Mouse (Mus musculus): Measurements from ENCODE around the gene Rps11. TPM values are rescaled to one million over a fixed set of nuclear protein-coding genes. Genes with fewer than 3 reads are reported as not detected.

Gene Rps11
- polyA plus RNA-seq, 1 experiment: 221 TPM

DNA sequence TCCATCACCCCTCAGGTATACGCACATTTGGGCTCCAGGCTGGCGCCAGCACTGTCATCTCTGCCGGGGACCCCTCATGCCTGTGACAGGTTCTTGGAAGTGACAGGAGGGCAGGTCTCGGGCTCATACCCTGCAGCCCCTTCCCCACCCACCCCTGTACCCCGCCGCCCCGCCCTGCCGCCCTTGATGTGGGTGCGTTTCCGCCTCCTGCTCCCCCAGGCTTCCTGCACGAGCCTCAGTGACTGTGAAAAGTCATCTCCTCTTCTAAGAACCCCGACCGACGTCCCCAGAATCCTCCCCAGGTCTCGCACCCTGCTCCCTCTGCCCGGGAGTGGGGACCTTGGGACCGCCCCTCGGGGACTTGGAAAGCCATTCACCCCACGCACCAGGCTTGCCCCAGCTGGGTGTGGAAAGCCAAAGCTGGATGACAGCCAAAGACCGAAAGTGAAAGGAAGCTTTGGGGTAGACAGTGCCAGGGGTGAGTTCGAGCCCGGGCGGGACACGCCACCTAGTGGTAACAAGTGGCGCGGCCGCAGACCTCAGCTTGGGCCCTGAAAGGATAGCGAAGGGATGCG lies 11.8 kb upstream of the Rps11 start, which contains the start of the genes Gm45713 and Flt3l:
TSS of gene Gm45713 (minus strand) at position 239 of the 575 bp plus-strand sequence.
TSS of gene Flt3l (minus strand) at position 440 of the 575 bp plus-strand sequence.
- DNase-seq: peak; percentile 93
- H3K4me1 ChIP-seq (ENCODE audit: control insufficient read depth, insufficient read depth, low read length): 0 out of 2 replicates have a peak, but pooled peaks cover 5% of the 10 kb centered on the region
- peak; percentile 76 for TF ChIP-seq CTCF (IDR thresholded peaks at IDR 0.05; ENCODE audit: insufficient read depth, low read length)
- TF ChIP-seq POLR2A (IDR thresholded peaks at IDR 0.05; ENCODE audit: borderline replicate concordance, extremely low read depth, low read depth, low read length): peak; percentile 63; the same call in 1 of the 2 replicates
- under 1% methylated on average over 29 of the region's 29 CpGs for WGBS
- peak within 1 kb of the TSS; percentile 78 for H3K4me3 ChIP-seq (replicated peaks; ENCODE audit: extremely low read depth, low read depth, low read length)

DNA sequence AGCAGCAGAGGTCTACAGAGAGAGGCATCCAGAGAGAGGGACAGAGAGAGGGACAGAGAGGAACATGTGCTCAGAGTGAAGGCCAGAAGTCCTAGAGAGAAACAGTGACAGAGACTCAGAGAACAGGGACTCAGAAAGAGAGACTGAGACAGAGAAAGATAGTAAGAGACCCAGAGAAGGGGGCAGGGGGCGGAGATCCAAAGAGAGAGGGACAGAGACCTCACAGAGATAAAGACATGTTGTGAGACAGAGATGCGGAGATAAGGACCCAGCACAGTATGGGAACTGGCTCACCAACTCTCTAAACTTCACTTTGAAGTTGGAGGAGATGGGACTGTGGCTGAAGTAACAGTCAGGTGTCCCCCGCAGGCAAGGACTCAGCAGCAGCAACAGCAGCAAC lies 11.1 kb upstream of the Rps11 start:
- TF ChIP-seq CTCF (IDR thresholded peaks at IDR 0.05; ENCODE audit: insufficient read depth, low read length) (no peak), POLR2A (IDR thresholded peaks at IDR 0.05; ENCODE audit: borderline replicate concordance, extremely low read depth, low read depth, low read length) (no peak)
- WGBS: 75% methylated on average over 3 of the region's 3 CpGs
- Histone ChIP-seq H3K4me3 (replicated peaks; ENCODE audit: extremely low read depth, low read depth, low read length) (peak overlapping the region; percentile 78), H3K4me1 (ENCODE audit: control insufficient read depth, insufficient read depth, low read length) (0 out of 2 replicates have a peak, but pooled peaks cover 5% of the 10 kb centered on the region)
- no peak for DNase-seq

DNA sequence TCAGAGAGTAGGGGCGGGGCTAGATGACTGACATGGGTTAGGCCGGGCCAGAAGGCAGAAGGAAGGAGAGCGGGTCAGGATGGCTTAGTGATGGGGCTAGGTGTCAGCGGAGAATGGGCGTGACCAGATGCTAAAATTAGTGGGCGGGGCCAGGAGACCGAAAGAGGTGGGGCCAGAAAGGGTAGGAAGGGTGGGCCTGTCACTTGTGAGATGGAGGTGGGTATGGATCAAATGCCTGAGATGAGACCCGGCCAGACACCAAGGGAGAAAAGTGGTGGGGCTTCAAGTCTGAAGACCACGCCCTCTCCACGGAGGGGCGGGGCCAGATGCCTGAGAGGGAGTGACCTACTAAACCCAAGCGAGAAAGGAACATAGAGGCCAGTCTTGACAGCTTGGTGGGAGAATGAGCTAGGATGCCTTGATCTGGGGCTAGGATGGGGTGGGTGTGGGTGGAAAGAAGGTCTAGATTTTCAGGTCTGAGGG lies 10.3 kb upstream of the Rps11 start:
- DNase-seq: no peak
- Histone ChIP-seq H3K4me1 (ENCODE audit: control insufficient read depth, insufficient read depth, low read length) (peaks cover 7% of the 10 kb centered on the region; the same call in 1 of the 2 replicates), H3K4me3 (replicated peaks; ENCODE audit: extremely low read depth, low read depth, low read length) (peak overlapping the region; percentile 14)
- WGBS: 22% methylated on average over 12 of the region's 12 CpGs
- TF ChIP-seq CTCF (IDR thresholded peaks at IDR 0.05; ENCODE audit: insufficient read depth, low read length) (no peak), POLR2A (IDR thresholded peaks at IDR 0.05; ENCODE audit: borderline replicate concordance, extremely low read depth, low read depth, low read length) (no peak)

DNA sequence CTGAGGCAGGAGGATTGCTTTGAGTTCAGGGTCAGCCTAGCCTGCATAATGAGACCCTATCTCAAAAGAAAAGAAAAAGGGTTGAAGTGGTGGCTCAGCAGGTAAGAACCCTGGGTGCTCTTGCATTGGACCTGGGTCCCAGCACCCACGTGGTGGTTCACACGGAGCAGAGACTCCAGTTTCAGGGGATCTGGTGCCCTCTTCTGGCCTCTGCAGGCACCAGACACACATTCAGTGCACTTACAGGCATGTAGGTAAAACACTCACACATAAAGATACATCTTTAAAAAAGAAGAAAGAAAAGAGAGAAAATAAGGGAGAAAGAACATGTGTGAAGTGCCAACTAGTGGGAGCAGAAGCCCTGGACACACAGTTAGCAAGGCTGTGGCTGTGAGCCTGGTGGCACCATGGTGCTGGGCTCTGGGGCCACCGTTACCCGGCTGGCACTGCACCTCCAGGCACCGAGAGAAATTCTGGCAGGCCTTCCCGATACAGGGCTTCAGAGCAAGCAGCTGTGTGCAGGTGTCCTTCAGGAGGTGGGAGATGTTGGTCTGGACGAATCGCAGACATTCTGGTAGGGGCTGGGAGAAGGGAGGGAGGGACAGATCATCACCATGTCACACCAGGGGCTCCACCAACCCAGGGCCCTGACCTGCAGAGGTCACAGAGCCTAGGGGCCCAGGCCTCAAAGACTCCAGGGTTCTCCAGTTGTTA lies 9.4 kb upstream of the Rps11 start:
- H3K4me1 ChIP-seq (ENCODE audit: control insufficient read depth, insufficient read depth, low read length): peaks cover 8% of the 10 kb centered on the region; the same call in 1 of the 2 replicates
- WGBS: 79% methylated on average over 8 of the region's 8 CpGs
- H3K4me3 ChIP-seq (replicated peaks; ENCODE audit: extremely low read depth, low read depth, low read length): no peak overlapping the region
- no peak for DNase-seq
- TF ChIP-seq POLR2A (IDR thresholded peaks at IDR 0.05; ENCODE audit: borderline replicate concordance, extremely low read depth, low read depth, low read length) (no peak), CTCF (IDR thresholded peaks at IDR 0.05; ENCODE audit: insufficient read depth, low read length) (peak; percentile 25; the same call in 1 of the 2 replicates)

DNA sequence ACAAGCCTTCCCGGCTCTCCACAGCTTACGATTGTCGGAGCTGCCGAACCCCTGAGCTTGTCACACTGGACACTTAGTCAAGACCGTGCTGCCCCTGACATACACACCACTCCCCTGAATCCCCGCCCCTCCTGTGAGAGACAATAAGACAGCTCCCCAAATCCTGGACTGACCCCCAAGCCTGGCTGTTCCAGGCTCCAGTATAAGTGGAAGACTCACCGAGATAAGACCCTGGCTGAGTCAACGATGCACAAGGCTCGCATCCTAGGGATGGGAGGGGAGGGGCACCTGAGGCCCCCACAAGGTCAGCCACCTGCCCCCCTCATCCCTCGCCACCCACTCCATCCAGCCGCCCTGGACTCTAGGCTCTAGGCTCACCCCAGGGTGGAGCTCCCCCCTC lies 7.6 kb upstream of the Rps11 start:
- Histone ChIP-seq H3K4me1 (ENCODE audit: control insufficient read depth, insufficient read depth, low read length) (peaks cover 13% of the 10 kb centered on the region), H3K4me3 (replicated peaks; ENCODE audit: extremely low read depth, low read depth, low read length) (no peak overlapping the region)
- DNase-seq: no peak
- 81% methylated on average over 11 of the region's 11 CpGs for WGBS
- TF ChIP-seq POLR2A (IDR thresholded peaks at IDR 0.05; ENCODE audit: borderline replicate concordance, extremely low read depth, low read depth, low read length) (no peak), CTCF (IDR thresholded peaks at IDR 0.05; ENCODE audit: insufficient read depth, low read length) (no peak)

DNA sequence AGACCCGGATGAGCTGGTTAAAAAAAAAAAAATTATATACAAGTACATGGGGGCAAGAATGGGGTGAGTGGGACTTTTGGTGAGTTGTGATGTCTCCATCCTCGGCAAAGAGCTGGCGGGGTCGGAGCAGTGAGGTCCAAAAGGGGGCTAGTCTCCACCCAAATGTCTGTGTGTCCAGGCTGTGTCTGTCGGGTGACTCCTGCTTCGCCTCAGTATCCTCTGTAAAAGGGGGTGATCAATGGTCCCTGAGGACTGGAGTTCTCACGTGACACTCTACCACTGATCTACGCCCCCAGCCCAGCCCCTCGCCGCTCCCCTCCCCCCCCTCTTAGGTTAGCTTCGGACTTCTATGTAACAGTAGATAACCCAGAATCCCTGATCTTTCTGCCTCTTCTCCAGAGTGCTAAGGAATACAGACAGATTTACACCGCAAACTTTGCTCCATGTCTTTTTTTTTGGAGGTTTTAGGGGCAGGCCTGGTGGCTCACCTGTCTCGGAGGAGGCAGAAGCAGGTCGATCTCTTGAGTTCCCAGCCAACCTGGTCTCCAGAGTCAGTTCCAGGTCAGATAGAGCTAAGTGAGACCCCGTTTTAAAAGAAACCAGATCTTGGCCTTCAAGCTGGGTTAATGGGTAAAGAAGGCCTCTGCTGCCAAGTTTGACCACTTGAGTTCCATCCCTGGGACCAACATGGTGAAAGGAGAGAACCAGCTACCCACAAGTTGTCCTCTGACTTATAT lies 5.7 kb upstream of the Rps11 start:
- peaks cover 10% of the 10 kb centered on the region for H3K4me1 ChIP-seq (ENCODE audit: control insufficient read depth, insufficient read depth, low read length)
- 71% methylated on average over 15 of the region's 15 CpGs for WGBS
- no peak overlapping the region for H3K4me3 ChIP-seq (replicated peaks; ENCODE audit: extremely low read depth, low read depth, low read length)
- TF ChIP-seq POLR2A (IDR thresholded peaks at IDR 0.05; ENCODE audit: borderline replicate concordance, extremely low read depth, low read depth, low read length) (no peak), CTCF (IDR thresholded peaks at IDR 0.05; ENCODE audit: insufficient read depth, low read length) (no peak)
- DNase-seq: no peak

DNA sequence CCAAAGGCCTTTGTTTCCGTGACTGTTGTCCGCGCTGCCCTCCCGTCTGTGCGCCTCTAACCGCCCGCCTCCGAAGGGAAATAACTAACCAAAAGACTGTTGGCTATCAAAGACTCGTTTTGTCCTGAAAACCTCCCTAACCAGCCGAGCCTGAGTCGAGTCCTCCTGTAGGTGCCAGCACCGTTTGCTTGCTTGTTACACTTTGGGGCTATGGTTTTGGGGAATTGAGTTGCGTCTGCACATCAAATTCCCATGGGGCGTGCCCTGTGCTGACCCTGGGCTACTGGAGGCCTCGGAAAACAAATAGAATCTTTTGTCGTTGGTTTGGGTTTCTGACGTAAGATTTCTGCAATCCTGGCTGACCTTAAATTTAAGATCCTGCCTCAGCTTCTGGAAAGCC lies 5.1 kb upstream of the Rps11 start:
- TF ChIP-seq CTCF (IDR thresholded peaks at IDR 0.05; ENCODE audit: insufficient read depth, low read length): no peak
- TF ChIP-seq POLR2A (IDR thresholded peaks at IDR 0.05; ENCODE audit: borderline replicate concordance, extremely low read depth, low read depth, low read length): no peak
- Histone ChIP-seq H3K4me3 (replicated peaks; ENCODE audit: extremely low read depth, low read depth, low read length) (peak overlapping the region; percentile 67), H3K4me1 (ENCODE audit: control insufficient read depth, insufficient read depth, low read length) (peaks cover 10% of the 10 kb centered on the region)
- DNase-seq: no peak
- WGBS: 2% methylated on average over 17 of the region's 17 CpGs

DNA sequence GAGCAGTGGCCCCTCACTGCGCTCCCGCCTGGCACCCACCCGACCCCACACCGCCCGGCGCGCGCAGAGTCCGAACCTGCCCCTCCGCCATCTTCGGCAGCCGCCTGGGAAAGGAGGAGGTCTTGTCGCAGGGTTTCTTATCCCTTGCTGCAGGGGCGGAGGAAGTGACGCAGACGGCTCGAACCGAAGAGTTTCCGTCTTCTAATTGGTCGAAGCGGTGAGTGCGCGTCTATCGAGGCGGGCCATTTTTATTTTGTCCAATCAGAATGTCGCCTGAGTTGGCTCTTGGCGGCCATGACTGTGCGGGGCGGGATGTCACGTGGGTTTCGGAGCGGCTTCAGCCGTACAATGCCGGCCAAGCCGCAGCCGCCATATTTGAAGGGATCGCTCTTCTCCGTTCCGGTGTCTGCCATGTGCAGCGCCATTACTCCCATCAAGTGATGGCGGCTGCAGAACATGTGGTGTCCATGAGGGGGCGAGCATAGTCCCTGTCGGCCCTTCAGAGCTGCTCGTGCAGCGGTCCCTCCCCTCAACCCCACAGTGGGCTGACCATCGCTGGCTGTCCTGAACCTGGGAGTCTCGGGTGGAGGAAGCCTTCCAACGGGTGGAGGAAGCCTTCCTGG lies 4.5 kb upstream of the Rps11 start, which contains the start of gene Rpl13a:
TSS of gene Rpl13a (minus strand) at position 138 of the 623 bp plus-strand sequence.
- peak; percentile 97 for DNase-seq
- Histone ChIP-seq H3K4me1 (ENCODE audit: control insufficient read depth, insufficient read depth, low read length) (peaks cover 10% of the 10 kb centered on the region), H3K4me3 (replicated peaks; ENCODE audit: extremely low read depth, low read depth, low read length) (peak within 1 kb of the TSS; percentile 93)
- under 1% methylated on average over 48 of the region's 48 CpGs for WGBS
- peak; percentile 77 for TF ChIP-seq CTCF (IDR thresholded peaks at IDR 0.05; ENCODE audit: insufficient read depth, low read length)
- peak; percentile 98 for TF ChIP-seq POLR2A (IDR thresholded peaks at IDR 0.05; ENCODE audit: borderline replicate concordance, extremely low read depth, low read depth, low read length)
